Mouse (Mus musculus): ENCODE measurements at regions not wholly inside any gene's neighbourhood (a gene's known extent, or its start where the extent isn't known, plus 50 kb on each side); places are given as distances from the start of the nearest gene placed in this dataset.

- TF ChIP-seq POLR2A (IDR thresholded peaks at IDR 0.05; ENCODE audit: insufficient read depth, low read depth, low read length) (no peak), CTCF (IDR thresholded peaks at IDR 0.05) (no peak), EP300 (IDR thresholded peaks at IDR 0.05; ENCODE audit: insufficient read depth, low read depth, low read length) (no peak)
These were observed 135.7 kb downstream of the Ttc32 start for GRCm38 (mm10) chr12:9165367-9165940.
